Mouse (Mus musculus) layer of hippocampus, postnatal 25 days (tissue): Measurements from ENCODE around the gene Birc3. TPM values are rescaled to one million over a fixed set of nuclear protein-coding genes. Genes with fewer than 3 reads are reported as not detected.

Experiments used
- DNase-seq, 2 experiments: peaks; one replicate each; pipeline ENCODE4 v3.0.0; 2022; ENCODE audit warnings: mixed read lengths in 2 of 2, low spot score in 1 of 2; ENCODE audit errors: extremely low spot score in 1 of 2
- total RNA-seq, 2 experiments: library from RNA; stranded (reverse); gene quantifications; 2 replicates each; pipeline ENCODE4 v1.2.3; 2021

Gene Birc3
- total RNA-seq, 2 experiments from 2014 or later = 1.3 to 1.6 TPM

- no peak for DNase-seq
These were observed 43.2 kb downstream of the Birc3 start for GRCm38 (mm10) chr9:7829531-7830528.

- DNase-seq = no peak
These were observed 44.3 kb downstream of the Birc3 start for GRCm38 (mm10) chr9:7828706-7829105.

GRCm38 (mm10) chr9:7824916-7825315, 48.1 kb downstream of the Birc3 start:
- DNase-seq = no peak

- no peak for DNase-seq
These were observed 50.2 kb downstream of the Birc3 start for GRCm38 (mm10) chr9:7822758-7823157.

- DNase-seq = no peak
These were observed 67.9 kb downstream of the Birc3 start for GRCm38 (mm10) chr9:7805101-7805506.

Other genes with a start within 250 kb of the Birc3 start
- gene Mmp20, start 245.0 kb downstream of the Birc3 start, total RNA-seq = not detected
- not detected for gene Mmp7, start 181.1 kb downstream of the Birc3 start, total RNA-seq
- gene Tmem123, start 109.1 kb downstream of the Birc3 start, total RNA-seq = 10 to 100 TPM; 13.6 to 14.8 TPM
- gene Birc2, start 36.1 kb downstream of the Birc3 start, total RNA-seq = 10 to 100 TPM; 35.0 to 36.2 TPM
- gene Yap1, start 131.4 kb upstream of the Birc3 start, total RNA-seq = 10 to 100 TPM; 14.2 to 17.3 TPM
- gene Cfap300, start 169.6 kb upstream of the Birc3 start, total RNA-seq = 10 to 100 TPM; 10.1 to 10.4 TPM